In genomic region chr5:36146589-36146988, GRCm38 (mm10) we compare ENCODE assay signal across 25 mouse cellular contexts. TPM values are rescaled to one million over a fixed set of nuclear protein-coding genes. Genes with fewer than 3 reads are reported as not detected.
DNase-seq lines count a peak whose midpoint lies in the region; TF ChIP-seq lines count a peak whose summit lies in the region.
"Had no signal": no experiment of that assay in that cellular context is flagged by ENCODE, and none has a peak within 500 bp of the region (broad histone marks: within the 10 kb centered on the region; RNA-seq: fewer than 3 reads in every experiment).

No protein-coding gene starts in this region.

- no peak for TF ChIP-seq POLR2A in CH12.LX (IDR thresholded peaks at IDR 0.05; ENCODE audit: low read depth, low read length)
- no peak for TF ChIP-seq POLR2A in cerebellum, adult 2 months (IDR thresholded peaks at IDR 0.05; ENCODE audit: borderline replicate concordance, insufficient read depth, low read length)

- H3K27ac ChIP-seq in CH12.LX (ENCODE audit: insufficient read depth, low read depth) (no peak overlapping the region), ES-E14 (ENCODE audit: insufficient read depth, low read depth, low read length, poor library complexity, severe bottlenecking) (no peak overlapping the region)
- no peak overlapping the region for H3K27ac ChIP-seq in cerebellum, adult 2 months (ENCODE audit: insufficient read depth, low read length)

- in situ Hi-C loops in CH12.LX (cut with MboI; ENCODE audit: low pct_ligation_motif_present, low pct_unique_long_range_greater_than_20kb, low sequenced_read_pairs) = loop anchor here (10.0 kb wide), 1 partner anchor 248 kb away; the partner anchor contains the start of gene Sorcs2
- in situ Hi-C loops in ES-E14 (cut with MboI; ENCODE audit: low sequenced_read_pairs in 2 of 2, unreplicated experiment in 2 of 2) = no loop called here

- no peaks in the 10 kb centered on the region for H3K79me2 ChIP-seq in CH12.LX (replicated peaks; ENCODE audit: control insufficient read depth, extremely low read depth, insufficient read depth, poor library complexity, severe bottlenecking)

- no peaks in the 10 kb centered on the region for H3K27me3 ChIP-seq in CH12.LX (replicated peaks)
- no peaks in the 10 kb centered on the region for H3K27me3 ChIP-seq in cerebellum, adult 2 months (ENCODE audit: control insufficient read depth, insufficient read depth, low read length)
- H3K27me3 ChIP-seq: Patski had no signal

- peak overlapping the region in 1 of 3 experiments; percentile 8 for H3K4me3 ChIP-seq in CH12.LX (replicated peaks in 1 of 3; ENCODE audit: low read depth in 2 of 3, low read length in 2 of 3, poor library complexity in 1 of 3)
- no peak overlapping the region for H3K4me3 ChIP-seq in ES-E14 (ENCODE audit: insufficient read depth in 1 of 2, low read depth in 1 of 2, low read length in 2 of 2, poor library complexity in 1 of 2, severe bottlenecking in 1 of 2)
- no peak overlapping the region for H3K4me3 ChIP-seq in cerebellum, adult 2 months (replicated peaks; ENCODE audit: insufficient read depth, low read depth, low read length)

- no peaks in the 10 kb centered on the region for H3K36me3 ChIP-seq in CH12.LX (replicated peaks in 1 of 2; ENCODE audit: control insufficient read depth in 1 of 2, insufficient read depth in 1 of 2, low read length in 1 of 2)
- no peaks in the 10 kb centered on the region for H3K36me3 ChIP-seq in ES-E14 (ENCODE audit: control insufficient read depth, insufficient read depth, low read length, poor library complexity, severe bottlenecking)
- H3K36me3 ChIP-seq: G1E had no signal

- H3K4me2 ChIP-seq in CH12.LX (ENCODE audit: insufficient read depth, low read depth, poor library complexity, severe bottlenecking) = no peak overlapping the region

- WGBS in cerebellum, adult 2 months = 90% methylated on average over 2 of the region's 2 CpGs

- H3K9ac ChIP-seq in CH12.LX (ENCODE audit: insufficient read depth, low read depth) (no peak overlapping the region), ES-E14 (ENCODE audit: insufficient read depth, low read depth, low read length, poor library complexity, severe bottlenecking) (no peak overlapping the region)

- DNase-seq in CH12.LX (ENCODE audit: extremely low read depth) = no peak
- DNase-seq in ES-E14 (ENCODE audit: low read depth, low spot score) = no peak
- no peak for DNase-seq in cerebellum, adult 2 months
- no peak for DNase-seq in MN1 (ENCODE audit: low spot score)
- DNase-seq: adrenal gland, adult 2 months; adrenal gland, adult 8-10 months; adrenal gland, postnatal 10 days; adrenal gland, postnatal 14 days; adrenal gland, postnatal 25 days; adrenal gland, postnatal 36 days; B cell, adult 2 months; cerebellum, adult 11 months; cerebellum, adult 11-12 months; cerebellum, adult 18-20 months; cerebellum, adult 8-10 months; cerebellum, adult 9-10 months; cerebellum, adult 9-11 months had no signal

- no peak for TF ChIP-seq RAD21 in CH12.LX (IDR thresholded peaks at IDR 0.05; ENCODE audit: low read depth, low read length)

- no peaks in the 10 kb centered on the region for H3K9me3 ChIP-seq in CH12.LX (replicated peaks; ENCODE audit: low read length)
- no peaks in the 10 kb centered on the region for H3K9me3 ChIP-seq in ES-E14 (ENCODE audit: control insufficient read depth, insufficient read depth, low read depth, low read length)
- H3K9me3 ChIP-seq: G1E had no signal

- TF ChIP-seq CTCF in CH12.LX (conservative IDR thresholded peaks at IDR 0.05 in 1 of 2, IDR thresholded peaks at IDR 0.05 in 1 of 2; ENCODE audit: low read depth in 2 of 2, low read length in 2 of 2) = no peak
- no peak for TF ChIP-seq CTCF in cerebellum, adult 2 months (IDR thresholded peaks at IDR 0.05; ENCODE audit: borderline replicate concordance, insufficient read depth, low read depth, low read length)

- dilution Hi-C loops in CH12.LX (cut with MboI; ENCODE audit: extremely low pct_ligation_motif_present, extremely low pct_unique_long_range_greater_than_20kb, low sequenced_read_pairs) = no loop called here

- TF ChIP-seq EP300 in CH12.LX (IDR thresholded peaks at IDR 0.05; ENCODE audit: low read length) = no peak

- H3K4me1 ChIP-seq in CH12.LX (ENCODE audit: control insufficient read depth in 1 of 2, insufficient read depth in 2 of 2) (peaks cover 35 to 58% of the 10 kb centered on the region in 2 experiments), ES-E14 (ENCODE audit: control insufficient read depth in 2 of 2, insufficient read depth in 2 of 2, low read length in 2 of 2, poor library complexity in 1 of 2) (no peaks in the 10 kb centered on the region; a peak in 1 of 4 replicates)
- H3K4me1 ChIP-seq in cerebellum, adult 2 months (ENCODE audit: control insufficient read depth, insufficient read depth, low read length) = no peaks in the 10 kb centered on the region

TF ChIP-seq in CH12.LX, 34 proteins besides CTCF, POLR2A, EP300 and RAD21:
- TF ChIP-seq JUND (conservative IDR thresholded peaks at IDR 0.05; ENCODE audit: low read depth, low read length) = no peak
- TF ChIP-seq USF1 (IDR thresholded peaks at IDR 0.05; ENCODE audit: low read depth, low read length) = no peak
- TF ChIP-seq ZNF384 (IDR thresholded peaks at IDR 0.05; ENCODE audit: low read depth, low read length) = peak; percentile 95
TF ChIP-seq in CH12.LX: peak in this region for 1.

TF ChIP-seq in ES-E14, 5 proteins besides CTCF, POLR2A, EP300 and RAD21:
- no peak for TF ChIP-seq CHD2 (IDR thresholded peaks at IDR 0.05; ENCODE audit: low read depth, low read length)
- peak; percentile 81 for TF ChIP-seq ZNF384 (IDR thresholded peaks at IDR 0.05; ENCODE audit: low read depth, low read length)
TF ChIP-seq in ES-E14: peak in this region for 1.

RNA-seq across cellular contexts. Expression of gene Psapl1, which starts 57.2 kb away (rescaled TPM):
- total RNA-seq in CH12.LX (2012; rRNA removed) = not detected in 2 replicates
- total RNA-seq in CH12.LX (2014; rRNA removed) = not detected in 2 replicates
- not detected in 2 replicates for polyA plus RNA-seq in CH12.LX (2012; ENCODE audit: insufficient read length, low read depth)
- not detected in 2 replicates for total RNA-seq in ES-E14 (2012; rRNA removed)
- polyA plus RNA-seq in cerebellum, adult 2 months (2012; rRNA removed) = not detected in 2 replicates
- total RNA-seq: adrenal gland, adult 18-20 months; adrenal gland, adult 2 months; adrenal gland, postnatal 10 days; adrenal gland, postnatal 14 days; adrenal gland, postnatal 25 days; adrenal gland, postnatal 36 days; adrenal gland, postnatal 4 days; MEL had no signal
- polyA plus RNA-seq: activated CD4-positive, CD25-positive, alpha-beta regulatory T cell, adult 4 months; adrenal gland, adult 2 months; brain, embryonic 14.5 days; CD4-positive, CD25-positive, alpha-beta regulatory T cell, adult 4 months; G1E; Patski had no signal
